Mouse (Mus musculus) brain, embryonic 14.5 days (tissue): ENCODE data around the gene Zfp37. TPM values are rescaled to one million over a fixed set of nuclear protein-coding genes. Genes with fewer than 3 reads are reported as not detected.
"Not testable (repeated sequence)": the region's sequence is repeated elsewhere in the genome, so short reads cannot be mapped to it uniquely, and the experiment has no call there.

ENCODE experiments used
- DNase-seq: peaks from one replicate; pipeline ENCODE4 v3.0.0-alpha.2; 2011; ENCODE audit warnings: low read depth
- CTCF ChIP-seq: fragments of 200-500 bp; IDR thresholded peaks from 2 replicates; pipeline ENCODE4 v1.5.1; 2012; ENCODE audit warnings: inconsistent platforms, mild to moderate bottlenecking, moderate library complexity, borderline replicate concordance; ENCODE audit not compliant: insufficient read depth, insufficient read length; ENCODE audit errors: extremely low read depth
- POLR2A ChIP-seq: fragments of 200-500 bp; IDR thresholded peaks from 2 replicates; pipeline ENCODE4 v1.6.1; 2012; ENCODE audit warnings: mild to moderate bottlenecking, inconsistent platforms, borderline replicate concordance; ENCODE audit not compliant: poor library complexity, insufficient read depth, insufficient read length, severe bottlenecking; ENCODE audit errors: extremely low read depth
- polyA plus RNA-seq: library from polyadenylated mRNA; depleted of rRNA; stranded (reverse); fragments of >200 nt; gene quantifications from 2 replicates; pipeline ENCODE4 v1.2.3, GENCODE M21; 2012; rRNA removed

The Zfp37 gene
- polyA plus RNA-seq: 13.8 and 21.7 TPM in 2 replicates

DNA sequence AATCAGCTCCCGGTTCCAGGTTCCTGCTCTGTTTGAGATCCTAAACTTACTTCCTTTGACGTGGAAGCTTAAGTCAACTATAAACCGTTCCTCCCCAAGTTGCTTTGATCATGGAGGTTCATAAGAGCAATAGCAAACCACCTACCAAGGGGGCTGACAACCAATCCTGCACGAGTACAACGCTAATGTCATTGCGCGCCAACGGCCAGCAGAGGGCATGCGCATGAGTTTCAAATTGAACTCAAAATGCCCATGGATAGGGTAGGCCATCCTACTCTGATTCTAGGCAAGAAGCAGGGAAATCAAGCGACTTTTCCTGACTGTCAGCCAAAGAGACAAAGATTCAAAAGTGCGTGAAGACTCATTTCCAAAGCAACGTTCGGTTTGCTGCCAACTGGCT lies at the start of gene Zfp37:
TSS of gene Zfp37 (minus strand) at position 279 of the 400 bp plus-strand sequence.
- no peak for DNase-seq
- TF ChIP-seq CTCF: peak; percentile 32; the same call in 1 of the 2 replicates
- no peak for TF ChIP-seq POLR2A

DNA sequence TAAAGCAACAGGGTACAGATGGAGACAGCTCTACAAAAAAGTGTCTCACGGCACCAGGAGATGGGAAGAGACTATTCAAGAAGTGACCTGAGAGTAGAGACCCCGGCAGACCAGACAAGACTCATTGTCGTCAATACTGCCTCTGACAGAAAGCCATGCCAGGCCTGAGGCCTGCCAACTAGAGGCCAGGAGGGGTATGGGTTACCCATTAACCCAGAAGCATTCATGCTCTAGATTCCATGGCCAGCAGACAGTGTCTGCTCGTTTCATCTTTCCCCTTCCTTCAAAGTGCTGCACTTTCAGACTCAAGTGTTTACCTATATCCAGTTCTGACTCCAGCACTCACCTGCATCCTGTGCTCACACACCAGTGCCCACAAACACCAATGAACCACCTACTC lies 47.2 kb upstream of the Zfp37 start:
- no peak for TF ChIP-seq POLR2A
- no peak for TF ChIP-seq CTCF
- DNase-seq: no peak

DNA sequence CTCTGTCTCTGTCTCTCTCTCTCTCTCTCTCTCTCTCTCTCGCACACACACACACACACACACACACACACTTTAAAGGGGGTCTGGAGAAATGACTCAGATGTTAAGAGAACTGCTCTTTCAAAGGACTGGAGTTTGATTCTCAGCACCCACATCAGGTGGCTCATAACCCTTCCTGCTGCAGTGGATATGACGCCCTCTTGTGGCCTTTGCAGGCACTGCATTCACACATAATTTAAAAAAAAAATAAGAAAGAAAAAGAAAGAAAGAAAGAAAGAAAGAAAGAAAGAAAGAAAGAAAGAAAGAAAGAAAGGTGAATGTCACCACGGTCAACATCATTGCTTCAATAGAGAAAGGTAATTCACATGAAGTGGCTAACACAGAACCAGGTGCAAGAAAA lies 46.4 kb upstream of the Zfp37 start:
- no peak for DNase-seq
- TF ChIP-seq POLR2A (no peak), CTCF (0 out of 2 replicates have a peak, but pooled peaks have one; percentile 4)

DNA sequence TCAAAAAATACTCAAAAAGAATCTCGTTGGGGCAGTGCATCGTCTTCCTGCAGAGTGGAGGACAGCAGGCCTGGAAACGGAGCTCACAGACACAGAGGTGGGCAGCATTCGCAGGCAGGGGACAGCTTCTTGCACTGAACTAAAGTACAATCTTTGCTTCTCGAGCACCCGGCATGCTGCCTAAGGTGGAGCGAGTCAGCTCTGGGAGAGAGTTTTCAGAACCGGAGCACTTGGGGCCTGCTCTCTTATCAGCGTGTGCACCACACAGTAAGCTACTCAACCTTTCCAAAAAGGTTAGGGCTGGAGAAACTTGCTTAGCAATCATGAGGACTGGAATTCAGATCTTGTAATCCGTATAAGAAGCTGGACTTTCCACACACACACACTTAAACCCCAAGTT lies 45.8 kb upstream of the Zfp37 start:
- TF ChIP-seq POLR2A (no peak), CTCF (no peak)
- DNase-seq: no peak

DNA sequence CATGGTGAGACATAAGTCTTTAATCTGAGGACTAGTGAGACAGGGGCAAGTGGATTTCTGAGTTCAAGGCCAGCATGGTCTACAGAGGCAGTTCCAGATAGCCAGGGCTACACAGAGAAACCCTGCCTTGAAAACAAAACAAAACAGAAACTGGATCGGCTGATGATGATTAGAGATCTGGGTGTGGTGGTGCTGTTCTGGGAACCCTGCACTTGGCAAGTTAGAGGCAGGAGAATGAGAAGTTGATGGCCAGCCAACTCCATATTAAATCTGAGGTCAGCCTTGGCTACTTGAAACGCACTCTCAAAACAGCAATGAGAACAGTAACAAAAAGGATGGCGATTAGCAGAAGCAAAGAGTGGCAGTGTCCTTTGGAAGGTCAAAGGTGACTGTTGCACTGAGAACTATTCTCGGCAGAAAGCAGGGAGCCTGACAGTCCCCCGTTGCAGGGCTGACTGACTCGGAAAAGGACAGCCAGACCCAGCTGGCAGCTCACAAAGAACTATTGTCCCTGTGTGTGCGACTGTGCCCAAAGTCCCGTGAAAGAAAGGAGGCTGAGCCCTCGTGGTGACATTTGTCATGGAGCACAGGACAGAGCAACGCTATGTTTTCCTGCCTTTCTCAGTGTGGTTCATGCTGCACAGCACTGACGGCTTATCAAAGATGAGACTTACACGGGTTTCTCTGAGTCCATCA lies 44.1 kb upstream of the Zfp37 start:
- DNase-seq: peak; percentile 76
- TF ChIP-seq CTCF (no peak), POLR2A (no peak)

DNA sequence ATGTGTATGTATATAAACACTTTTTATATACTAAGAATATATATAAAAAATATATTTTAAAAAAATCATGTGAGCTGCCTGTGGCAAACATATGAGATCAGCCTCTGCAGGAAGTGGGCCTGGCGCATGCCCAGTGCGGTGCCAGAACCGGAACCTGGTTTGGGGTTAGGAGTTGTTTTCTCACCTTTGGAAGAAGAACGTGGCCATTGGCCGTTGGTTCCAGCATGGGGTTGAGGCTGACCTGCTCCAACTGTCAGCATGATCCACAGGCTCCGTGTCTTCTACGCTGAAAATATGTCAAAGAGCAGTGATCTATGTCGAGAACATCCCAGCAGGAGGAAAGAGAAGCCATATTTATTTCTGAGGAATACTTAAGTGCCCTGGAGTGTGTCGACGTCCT lies 43.1 kb upstream of the Zfp37 start:
- TF ChIP-seq CTCF (no peak), POLR2A (no peak)
- no peak for DNase-seq

DNA sequence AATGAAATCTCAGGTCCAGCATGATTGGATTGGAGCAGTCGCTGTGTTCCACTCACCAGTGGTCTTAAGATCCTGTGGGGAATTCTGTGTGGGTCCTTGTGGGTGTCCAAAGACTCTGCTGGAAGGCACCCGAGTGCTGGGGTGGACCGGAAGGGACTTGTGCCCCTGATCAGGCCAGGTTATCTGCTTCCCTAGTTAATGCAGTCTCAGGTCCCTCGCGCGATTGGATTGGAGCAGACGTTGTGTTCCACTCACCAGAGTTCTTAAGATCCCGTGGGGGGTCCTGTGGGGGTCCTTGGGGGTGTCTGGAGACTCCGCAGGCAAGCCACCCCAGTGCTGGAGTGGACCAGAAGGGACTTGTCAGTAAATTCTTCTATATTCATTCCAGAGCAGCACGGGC lies 41.8 kb upstream of the Zfp37 start:
- TF ChIP-seq CTCF (no peak), POLR2A (no peak)
- no peak for DNase-seq

DNA sequence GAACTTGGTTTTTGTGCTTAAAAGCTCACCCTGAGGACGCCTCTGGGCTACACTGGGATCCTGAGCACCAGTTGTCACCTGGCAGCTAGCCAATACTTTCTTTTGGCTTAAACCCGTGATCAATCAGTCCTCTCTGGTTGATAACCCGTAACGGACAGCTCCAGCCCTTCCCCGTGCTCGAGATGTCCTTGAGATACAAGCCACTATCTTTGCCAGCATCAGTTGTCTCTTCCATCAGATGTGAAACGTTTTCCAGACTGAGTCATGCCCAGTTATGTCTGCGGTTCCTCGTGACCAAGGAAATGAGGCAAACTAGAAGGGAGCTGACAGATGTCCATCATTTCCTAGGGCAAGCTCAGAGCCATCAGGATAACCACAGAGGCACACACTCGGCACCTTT lies 36.3 kb upstream of the Zfp37 start:
- TF ChIP-seq POLR2A (no peak), CTCF (no peak)
- DNase-seq: no peak

DNA sequence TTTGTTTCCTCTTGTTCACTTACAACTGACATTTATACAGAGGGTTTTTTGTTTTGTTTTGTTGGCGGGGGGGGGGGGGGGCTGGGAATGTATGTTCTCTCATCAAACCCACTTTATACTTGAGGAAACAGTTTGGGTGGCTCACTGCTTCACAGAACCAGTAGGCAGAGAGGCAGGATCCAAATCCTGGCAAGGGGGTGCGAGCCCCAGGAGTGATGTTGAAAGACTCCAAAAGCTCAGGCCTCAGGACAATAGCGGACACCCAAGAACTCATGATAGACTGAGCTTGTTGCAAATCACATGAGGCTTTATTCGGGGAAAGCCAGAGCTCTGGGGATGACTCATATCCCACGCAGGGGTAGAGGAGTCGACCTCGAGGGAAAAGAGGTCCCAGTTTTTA lies 35.2 kb upstream of the Zfp37 start:
- DNase-seq: not testable (repeated sequence)

DNA sequence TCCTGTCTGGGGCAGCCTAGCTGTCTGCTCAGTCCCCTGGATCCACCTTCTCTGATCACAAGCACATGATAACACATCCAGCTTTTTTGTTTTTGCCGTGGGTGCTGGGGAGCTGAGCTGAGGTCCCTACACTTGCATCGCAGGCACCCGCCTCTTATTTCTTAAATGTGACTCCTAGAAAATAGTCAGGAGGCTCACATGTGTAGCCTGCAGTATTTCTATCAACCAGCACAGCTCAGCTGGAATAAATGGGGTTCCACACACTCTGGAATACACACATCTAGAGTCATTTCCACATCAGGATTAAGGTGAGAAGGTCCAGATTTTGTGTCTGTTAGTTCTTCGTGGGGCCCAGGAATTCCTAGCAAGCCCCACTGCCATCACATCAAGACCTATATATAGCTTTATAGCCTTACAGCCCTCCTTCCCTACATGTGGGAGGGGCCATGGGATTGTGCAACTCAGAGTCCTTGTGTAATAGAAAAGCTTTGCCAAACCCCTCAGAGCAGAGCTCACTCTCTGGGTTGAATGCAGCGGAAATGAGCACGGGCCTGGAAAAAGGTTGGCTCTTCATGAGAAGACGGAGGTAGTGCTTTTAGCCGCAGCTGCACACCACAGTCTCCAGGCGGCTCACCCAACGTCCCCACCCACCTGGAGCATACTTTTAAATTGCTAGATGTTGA lies 34.4 kb upstream of the Zfp37 start:
- no peak for DNase-seq

DNA sequence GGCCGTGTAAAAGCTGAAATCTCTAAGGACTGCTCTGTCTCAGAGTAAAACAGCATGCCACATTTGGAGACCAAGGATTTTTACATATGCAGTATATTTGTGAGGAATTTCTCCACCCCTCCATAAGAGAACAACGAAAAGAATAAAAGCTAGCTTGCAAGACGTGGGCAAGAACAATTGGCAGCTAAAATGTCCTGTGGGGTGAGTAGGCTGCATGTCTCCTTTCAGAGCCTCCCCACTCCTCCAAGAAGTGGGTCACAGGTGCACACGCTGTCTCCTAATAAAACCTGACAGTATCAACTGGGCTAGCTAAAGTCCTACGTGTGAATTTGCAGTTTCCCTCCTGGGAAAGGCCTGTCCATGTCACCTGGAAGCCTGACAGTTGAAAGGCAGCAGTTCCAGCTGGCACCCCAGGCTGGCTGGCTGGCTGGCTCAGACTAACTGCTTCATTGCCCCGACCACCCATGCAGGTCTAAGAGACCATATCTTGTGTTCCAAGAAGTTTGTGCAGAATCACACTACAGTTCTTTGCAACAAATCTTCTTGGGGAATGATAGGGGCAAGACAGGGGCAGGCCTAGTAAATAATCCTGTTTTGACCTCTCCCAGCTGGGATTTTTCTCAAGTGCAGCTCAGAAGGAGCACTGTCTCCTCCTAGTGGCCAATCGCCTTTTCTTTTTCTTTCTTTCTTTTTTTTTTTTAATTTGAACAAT lies 32.4 kb upstream of the Zfp37 start:
- DNase-seq: peak; percentile 47
- peak; percentile 47; the same call in 1 of the 2 replicates for TF ChIP-seq CTCF
- no peak for TF ChIP-seq POLR2A

More for the DNA sequence above, 34.4 kb upstream of the Zfp37 start:
- TF ChIP-seq CTCF: no peak
- no peak for TF ChIP-seq POLR2A

DNA sequence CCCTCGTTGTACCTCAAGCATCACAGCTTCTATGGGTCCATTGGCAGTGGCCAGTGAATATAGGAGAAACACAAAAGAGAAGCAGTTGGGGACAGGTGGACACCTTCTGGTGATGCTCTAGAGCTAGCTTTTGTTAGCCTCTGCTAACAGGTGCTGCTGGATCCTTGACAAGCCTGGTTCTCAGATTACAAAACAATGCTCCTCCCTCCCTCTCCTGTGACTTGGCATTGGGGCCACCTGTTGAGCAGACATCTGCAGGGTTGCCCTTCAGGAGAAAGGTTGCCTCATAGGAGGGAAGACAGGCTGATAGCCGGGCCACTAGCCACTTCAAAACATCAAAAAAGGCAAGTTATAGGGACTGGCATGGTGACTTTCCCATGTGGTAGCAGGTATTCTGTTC lies 31.4 kb upstream of the Zfp37 start, which contains the start of gene Slc31a2:
TSS of gene Slc31a2 (plus strand) at position 287 of the 400 bp plus-strand sequence.
- TF ChIP-seq POLR2A (no peak), CTCF (no peak)
- DNase-seq: no peak

DNA sequence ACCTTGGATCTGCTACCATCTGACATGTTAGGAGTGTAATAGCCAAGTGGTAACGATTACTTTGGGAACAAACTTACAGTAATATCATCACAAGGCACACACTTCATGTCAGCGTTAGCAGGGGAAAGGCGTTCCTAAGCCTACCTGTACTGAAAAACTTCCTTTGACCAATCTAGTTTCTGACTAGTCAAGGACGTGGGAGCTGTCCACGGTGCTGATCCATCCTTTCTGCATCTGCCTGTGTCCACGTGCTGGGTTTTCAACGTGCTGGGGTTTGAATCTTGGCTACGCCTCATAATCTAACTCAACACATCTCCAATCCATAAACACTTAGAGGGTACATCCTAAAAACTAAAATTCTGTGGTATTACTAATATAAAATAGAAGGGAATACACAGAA lies 26.1 kb upstream of the Zfp37 start:
- DNase-seq: peak; percentile 20
- TF ChIP-seq POLR2A (no peak), CTCF (no peak)
